Mouse (Mus musculus): ENCODE data around the gene Lmx1b.

DNA sequence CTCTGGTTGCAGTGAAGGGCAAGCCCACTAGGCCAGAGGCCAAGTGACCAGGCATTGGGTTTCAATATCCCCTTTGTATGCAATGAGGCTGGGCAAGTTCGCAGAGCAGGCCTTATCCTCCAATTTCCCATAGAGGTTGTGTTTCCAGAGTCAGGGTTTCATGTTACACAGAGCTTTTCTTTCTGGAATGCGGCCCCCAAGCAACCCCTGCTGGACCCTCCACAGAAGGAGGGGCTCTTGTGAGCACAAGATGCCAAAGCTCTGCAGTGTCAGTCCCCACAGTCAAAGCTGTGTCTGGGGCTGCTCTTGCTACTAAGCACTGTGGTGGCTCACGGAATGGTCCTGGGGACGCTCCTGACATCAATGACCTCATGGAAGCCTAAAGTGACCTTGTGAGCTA, 8.6 kb upstream of the Lmx1b start:
- TF ChIP-seq USF1 (IDR thresholded peaks at IDR 0.05; ENCODE audit: low read depth), result no peak
- no peak for TF ChIP-seq POLR2AphosphoS2 (IDR thresholded peaks at IDR 0.05; ENCODE audit: insufficient read length, low read depth)
- TF ChIP-seq TCF12 (IDR thresholded peaks at IDR 0.05; ENCODE audit: insufficient read depth, poor library complexity, severe bottlenecking), result no peak
- TF ChIP-seq MAX (IDR thresholded peaks at IDR 0.05; ENCODE audit: low read depth), result no peak
- no peak for TF ChIP-seq POLR2A (IDR thresholded peaks at IDR 0.05; ENCODE audit: insufficient read length, low read depth)
- no peak for TF ChIP-seq MYOD1 (IDR thresholded peaks at IDR 0.05; ENCODE audit: control insufficient read depth in 1 of 3, insufficient read length in 2 of 3, low read depth in 2 of 3)
- no peak for TF ChIP-seq E2F4 (IDR thresholded peaks at IDR 0.05; ENCODE audit: insufficient read depth)
- no peak for TF ChIP-seq REST (IDR thresholded peaks at IDR 0.05; ENCODE audit: insufficient read depth, insufficient read length)
- no peak for TF ChIP-seq TCF3 (IDR thresholded peaks at IDR 0.05; ENCODE audit: insufficient read length, low read depth)

Data from myocyte (in vitro differentiated cells).